Mouse (Mus musculus): Measurements from ENCODE around the gene Lmf2.

Gene Lmf2

GRCm38 (mm10) chr15:89314511-89315189, 40.8 kb downstream of the Lmf2 start:
- no peak for DNase-seq

GRCm38 (mm10) chr15:89314107-89314506, 41.4 kb downstream of the Lmf2 start:
- DNase-seq, result no peak

GRCm38 (mm10) chr15:89313359-89313758, 42.1 kb downstream of the Lmf2 start:
- no peak for DNase-seq

- peak; percentile 63 to 67 for DNase-seq
Measured at GRCm38 (mm10) chr15:89309962-89310498, 45.4 kb downstream of the Lmf2 start.

- peak; percentile 26 to 34 for DNase-seq
Measured at GRCm38 (mm10) chr15:89308406-89309139, 46.9 kb downstream of the Lmf2 start.

- no peak for DNase-seq
Measured at GRCm38 (mm10) chr15:89307461-89307860, 48.0 kb downstream of the Lmf2 start.

GRCm38 (mm10) chr15:89305966-89306365, 49.5 kb downstream of the Lmf2 start:
- DNase-seq, result no peak
